Mouse (Mus musculus): ENCODE data around the gene Osbpl3.

- TF ChIP-seq GATA1 (IDR thresholded peaks at IDR 0.05; ENCODE audit: low read length), result no peak
- no peak for TF ChIP-seq TAL1 (IDR thresholded peaks at IDR 0.05; ENCODE audit: low read length)
Observed at GRCm38 (mm10) chr6:50294128-50294527, 161.9 kb downstream of the Osbpl3 start.
